Mouse (Mus musculus) cortical plate, adult 2 months (tissue): Measurements from ENCODE around the gene Fancc. TPM values are rescaled to one million over a fixed set of nuclear protein-coding genes. Genes with fewer than 3 reads are reported as not detected.
"Not testable (repeated sequence)": the region's sequence is repeated elsewhere in the genome, so short reads cannot be mapped to it uniquely, and the experiment has no call there.

Experiments used
- H3K27ac ChIP-seq: fragments of 200-500 bp; 2 replicates; pipeline ENCODE4 v1.5.1; 2012; ENCODE audit warnings: low read length, control low read depth, inconsistent platforms; ENCODE audit not compliant: insufficient read depth
- H3K4me1 ChIP-seq: fragments of 200-500 bp; 2 replicates; pipeline ENCODE4 v1.6.1; 2011; ENCODE audit warnings: low read length; ENCODE audit not compliant: control insufficient read depth, insufficient read depth
- H3K4me3 ChIP-seq: fragments of 200-500 bp; 2 replicates; pipeline ENCODE4 v1.5.1; 2011; ENCODE audit warnings: mild to moderate bottlenecking, low read length, control low read depth; ENCODE audit not compliant: insufficient read depth
- CTCF ChIP-seq: fragments of 200-500 bp; IDR thresholded peaks from 2 replicates; pipeline ENCODE4 v1.5.1; 2011; ENCODE audit warnings: mild to moderate bottlenecking, control low read depth, low read length; ENCODE audit not compliant: insufficient read depth; ENCODE audit errors: extremely low read depth
- POLR2A ChIP-seq: fragments of 200-500 bp; IDR thresholded peaks from 2 replicates; pipeline ENCODE4 v1.6.1; 2011; ENCODE audit warnings: mild to moderate bottlenecking, low read length, control low read depth; ENCODE audit not compliant: insufficient read depth; ENCODE audit errors: extremely low read depth
- polyA plus RNA-seq: library from polyadenylated mRNA; depleted of rRNA; stranded (reverse); fragments of >200 nt; gene quantifications from 2 replicates; pipeline ENCODE4 v1.2.3, GENCODE M21; 2012

Gene Fancc
- polyA plus RNA-seq, 1 experiment, result 12.3 TPM

GRCm38 (mm10) chr13:63361755-63362154 lies 135.3 kb downstream of the Fancc start:
- no peak for TF ChIP-seq POLR2A
- TF ChIP-seq CTCF, result no peak

GRCm38 (mm10) chr13:63360111-63360885 lies 136.8 kb downstream of the Fancc start:
- Histone ChIP-seq H3K4me1 (no peaks in the 10 kb centered on the region), H3K27ac (no peak overlapping the region), H3K4me3 (no peak overlapping the region)
- TF ChIP-seq POLR2A (no peak), CTCF (no peak)

More at GRCm38 (mm10) chr13:63361755-63362154, 135.3 kb downstream of the Fancc start:
- Histone ChIP-seq H3K4me3 (no peak overlapping the region), H3K27ac (no peak overlapping the region), H3K4me1 (no peaks in the 10 kb centered on the region)

GRCm38 (mm10) chr13:63359393-63359792 lies 137.7 kb downstream of the Fancc start:
- TF ChIP-seq CTCF, result no peak
- Histone ChIP-seq H3K4me3 (no peak overlapping the region), H3K4me1 (no peaks in the 10 kb centered on the region), H3K27ac (no peak overlapping the region)

GRCm38 (mm10) chr13:63356558-63356957 lies 140.5 kb downstream of the Fancc start:
- H3K4me1 ChIP-seq, result no peaks in the 10 kb centered on the region
- no peak overlapping the region for H3K27ac ChIP-seq
- TF ChIP-seq POLR2A (no peak), CTCF (peak; percentile 66; the same call in 1 of the 2 replicates)
- no peak overlapping the region for H3K4me3 ChIP-seq

- Histone ChIP-seq H3K27ac (no peak overlapping the region), H3K4me3 (no peak overlapping the region), H3K4me1 (no peaks in the 10 kb centered on the region)
- TF ChIP-seq POLR2A, result no peak
- no peak for TF ChIP-seq CTCF
These were observed 141.0 kb downstream of the Fancc start for GRCm38 (mm10) chr13:63356101-63356500.

- H3K4me3 ChIP-seq, result not testable (repeated sequence)
These were observed 143.8 kb downstream of the Fancc start for GRCm38 (mm10) chr13:63353312-63353711.

GRCm38 (mm10) chr13:63350076-63350475 lies 147.0 kb downstream of the Fancc start:
- no peak overlapping the region for H3K4me3 ChIP-seq
- no peak overlapping the region for H3K27ac ChIP-seq
- TF ChIP-seq POLR2A (no peak), CTCF (no peak)
- H3K4me1 ChIP-seq, result no peaks in the 10 kb centered on the region

More at GRCm38 (mm10) chr13:63353312-63353711, 143.8 kb downstream of the Fancc start:
- H3K4me1 ChIP-seq, H3K27ac ChIP-seq: not testable (repeated sequence)

GRCm38 (mm10) chr13:63347639-63348038 lies 149.4 kb downstream of the Fancc start:
- no peak overlapping the region for H3K27ac ChIP-seq
- no peaks in the 10 kb centered on the region for H3K4me1 ChIP-seq
- no peak overlapping the region for H3K4me3 ChIP-seq
- TF ChIP-seq CTCF (no peak), POLR2A (no peak)

GRCm38 (mm10) chr13:63345476-63346225 lies 151.4 kb downstream of the Fancc start:
- H3K27ac ChIP-seq, result no peak overlapping the region
- H3K4me1 ChIP-seq, result no peaks in the 10 kb centered on the region
- TF ChIP-seq CTCF (no peak), POLR2A (no peak)
- no peak overlapping the region for H3K4me3 ChIP-seq

GRCm38 (mm10) chr13:63344481-63344880 lies 152.6 kb downstream of the Fancc start:
- Histone ChIP-seq H3K4me1 (no peaks in the 10 kb centered on the region), H3K4me3 (no peak overlapping the region), H3K27ac (no peak overlapping the region)
- TF ChIP-seq CTCF, result no peak
- TF ChIP-seq POLR2A, result no peak
